In genomic region chr9:61081474-61082021, GRCm38 (mm10) we compare ENCODE assay signal across 10 mouse cellular contexts.
DNase-seq lines count a peak whose midpoint lies in the region; ATAC-seq and TF ChIP-seq lines count a peak whose summit lies in the region.
"Had no signal": no experiment of that assay in that cellular context is flagged by ENCODE, and none has a peak within 500 bp of the region (broad histone marks: within the 10 kb centered on the region; RNA-seq: fewer than 3 reads in every experiment).

No protein-coding gene starts in this region.

- intact Hi-C loops in gastrocnemius, postnatal 36 days (cut with DNase I) = no loop called here

- DNase-seq in cerebellum, adult 9-10 months = peak; percentile 82
- DNase-seq in forebrain, embryonic 14.5 days (ENCODE audit: low spot score) = peak; percentile 89
- DNase-seq in left cerebral cortex, adult 11 months (ENCODE audit: low spot score) = peak; percentile 46
- peak; percentile 48 for DNase-seq in retina, embryonic 14.5 days (ENCODE audit: low spot score)
- DNase-seq in adrenal gland, postnatal 14 days = no peak
- no peak for DNase-seq in kidney, adult 2 months
- DNase-seq in gastrocnemius, postnatal 36 days = no peak

- no peaks in the 10 kb centered on the region for H3K9me3 ChIP-seq in forebrain, embryonic 14.5 days (replicated peaks; ENCODE audit: control insufficient read depth, low read length)
- H3K9me3 ChIP-seq: kidney, embryonic 15.5 days; liver, embryonic 15.5 days had no signal

- H3K4me3 ChIP-seq in forebrain, embryonic 14.5 days (ENCODE audit: low read depth, low read length) = no peak overlapping the region
- H3K4me3 ChIP-seq in kidney, adult 2 months (ENCODE audit: insufficient read depth, low read depth, low read length) = no peak overlapping the region
- H3K4me3 ChIP-seq: kidney, embryonic 15.5 days; liver, embryonic 15.5 days had no signal

- H3K4me2 ChIP-seq in forebrain, embryonic 14.5 days (ENCODE audit: low read length) = peak overlapping the region; percentile 6; the same call in 1 of the 2 replicates
- H3K4me2 ChIP-seq: kidney, embryonic 15.5 days; liver, embryonic 15.5 days had no signal

- no peaks in the 10 kb centered on the region for H3K27me3 ChIP-seq in forebrain, embryonic 14.5 days (replicated peaks; ENCODE audit: control insufficient read depth, insufficient read depth, low read length)
- no peaks in the 10 kb centered on the region; the same call in 1 of the 2 replicates for H3K27me3 ChIP-seq in kidney, adult 2 months (replicated peaks; ENCODE audit: control insufficient read depth, insufficient read depth, low read length)
- H3K27me3 ChIP-seq: liver, embryonic 15.5 days had no signal

- H3K9ac ChIP-seq in forebrain, embryonic 14.5 days (ENCODE audit: low read length) = no peak overlapping the region
- H3K9ac ChIP-seq: kidney, embryonic 15.5 days; liver, embryonic 15.5 days had no signal

- H3K4me1 ChIP-seq in forebrain, embryonic 14.5 days (ENCODE audit: control insufficient read depth, insufficient read depth, low read length) = peaks cover 17% of the 10 kb centered on the region
- no peaks in the 10 kb centered on the region for H3K4me1 ChIP-seq in kidney, adult 2 months (ENCODE audit: control insufficient read depth, insufficient read depth, low read length)
- H3K4me1 ChIP-seq: liver, embryonic 15.5 days had no signal

- no peak for TF ChIP-seq CTCF in kidney, adult 2 months (conservative IDR thresholded peaks at IDR 0.05; ENCODE audit: insufficient read depth, insufficient read length, low read depth, low read length)

- 2% methylated on average over 16 of the region's 16 CpGs for WGBS in forebrain, embryonic 14.5 days
- 67% methylated on average over 16 of the region's 16 CpGs for WGBS in kidney, adult 2 months

- no peak for TF ChIP-seq POLR2A in kidney, adult 2 months (IDR thresholded peaks at IDR 0.05; ENCODE audit: low read depth, low read length)

- peak; percentile 86 for ATAC-seq in forebrain, embryonic 14.5 days
- ATAC-seq: Patski had no signal

- H3K27ac ChIP-seq in forebrain, embryonic 14.5 days (ENCODE audit: low read depth, low read length) = peak overlapping the region; percentile 63
- no peak overlapping the region for H3K27ac ChIP-seq in kidney, adult 2 months (ENCODE audit: insufficient read depth, low read depth, low read length)
- H3K27ac ChIP-seq: kidney, embryonic 15.5 days; liver, embryonic 15.5 days had no signal

- H3K36me3 ChIP-seq in forebrain, embryonic 14.5 days (ENCODE audit: control insufficient read depth, insufficient read depth, low read length) = no peaks in the 10 kb centered on the region
- no peaks in the 10 kb centered on the region for H3K36me3 ChIP-seq in kidney, adult 2 months (ENCODE audit: control insufficient read depth, insufficient read depth, low read length)
- H3K36me3 ChIP-seq: kidney, embryonic 15.5 days; liver, embryonic 15.5 days had no signal

Comparison
In these comparisons a context has a peak if more than half of its experiments do, and no peak if none do; other contexts are left out.
1. DNase-seq: peak in cerebellum, adult 9-10 months (single experiment), forebrain, embryonic 14.5 days (single experiment), left cerebral cortex, adult 11 months (single experiment) and retina, embryonic 14.5 days (single experiment); none in adrenal gland, postnatal 14 days (single experiment), kidney, adult 2 months (single experiment) and gastrocnemius, postnatal 36 days (0 of 2).